Mouse (Mus musculus): ENCODE data around the gene Plekhh3.

The Plekhh3 gene

DNA sequence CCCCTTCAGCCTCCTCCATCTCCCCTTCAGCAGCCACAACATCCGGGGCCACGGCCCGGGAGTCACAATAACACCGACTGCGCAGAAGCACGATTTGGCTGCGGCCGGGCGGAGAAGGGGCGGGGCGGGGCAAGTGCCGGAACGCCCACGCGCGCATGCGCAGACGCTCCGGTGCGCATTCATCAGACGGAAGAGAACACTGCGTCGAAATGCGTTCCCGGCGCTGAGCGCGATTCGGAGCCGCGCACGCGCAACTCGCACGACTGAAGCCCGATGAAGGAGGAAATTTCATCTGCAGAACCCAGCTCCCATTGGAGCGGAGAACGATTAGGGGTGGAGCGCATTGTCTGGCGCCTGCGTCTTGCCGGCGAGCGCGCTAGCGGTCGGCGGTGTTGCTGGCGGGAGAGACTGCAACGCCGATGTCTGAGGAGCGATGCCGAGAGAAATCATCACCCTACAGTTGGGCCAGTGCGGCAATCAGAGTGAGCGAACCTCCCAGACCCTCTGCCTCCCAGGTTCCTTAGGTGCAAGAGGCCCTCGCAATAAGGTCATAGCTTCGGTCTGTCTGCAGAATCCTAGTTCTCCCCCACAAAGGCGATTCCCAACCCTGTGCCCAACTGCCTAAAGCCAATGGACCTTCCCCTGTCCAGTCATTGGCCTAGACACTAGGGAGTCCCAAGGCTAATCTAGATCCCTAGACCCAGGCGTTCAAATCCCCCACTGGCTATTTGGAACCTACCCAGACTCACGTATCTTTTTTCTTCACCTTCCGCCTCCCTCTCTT lies 51.2 kb downstream of the Plekhh3 start, which contains the start of the genes Retreg3 and Tubg1:
TSS of gene Retreg3 (minus strand) at position 133 of the 784 bp plus-strand sequence.
TSS of gene Tubg1 (plus strand) at position 178 of the 784 bp plus-strand sequence.
- DNase-seq (ENCODE audit: low read depth) = peak; percentile 98

- DNase-seq (ENCODE audit: low read depth) = peak; percentile 24
Measured at GRCm38 (mm10) chr11:101119131-101119760, 51.9 kb downstream of the Plekhh3 start.

GRCm38 (mm10) chr11:101118105-101118504 lies 53.0 kb downstream of the Plekhh3 start:
- no peak for DNase-seq (ENCODE audit: low read depth)

DNA sequence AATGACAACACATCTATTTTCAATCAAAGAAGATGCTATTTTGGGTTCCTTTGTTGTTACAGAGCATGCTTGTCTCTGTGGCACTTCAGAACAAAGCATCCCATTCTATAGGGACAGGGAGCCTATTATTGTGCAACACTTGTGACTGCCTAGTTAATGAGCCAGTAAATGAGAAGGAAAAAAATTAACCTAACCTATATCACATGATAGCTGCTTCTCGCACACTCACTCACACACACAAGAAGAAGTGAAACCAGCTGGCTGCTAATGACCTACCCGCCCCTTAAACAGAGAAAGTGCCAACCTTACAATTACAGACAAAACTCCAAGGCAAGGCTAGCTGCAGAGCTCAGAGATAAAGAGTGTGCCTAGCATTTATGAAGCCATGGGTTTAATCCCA lies 55.6 kb downstream of the Plekhh3 start:
- no peak for DNase-seq (ENCODE audit: low read depth)

All from c-Kit-positive CD71-positive TER-119-negative erythroid progenitor cells, embryonic 14.5 days (primary cell).